Mouse (Mus musculus): Measurements from ENCODE around the gene Mok. TPM values are rescaled to one million over a fixed set of nuclear protein-coding genes. Genes with fewer than 3 reads are reported as not detected.

Gene Mok
- polyA plus RNA-seq, 2 experiments, result 4.5 to 5.4 TPM

- WGBS, result 87% methylated on average over 10 of the region's 10 CpGs
Observed at GRCm38 (mm10) chr12:110797842-110798431, 42.8 kb downstream of the Mok start.

GRCm38 (mm10) chr12:110797202-110797601, 43.5 kb downstream of the Mok start:
- no peak for DNase-seq (ENCODE audit: low spot score)
- Histone ChIP-seq H3K27ac (replicated peaks; ENCODE audit: low read depth, low read length) (no peak overlapping the region), H3K4me1 (ENCODE audit: control insufficient read depth, insufficient read depth, low read length) (no peaks in the 10 kb centered on the region), H3K9ac (ENCODE audit: low read depth, low read length, severe bottlenecking) (no peak overlapping the region), H3K36me3 (ENCODE audit: control insufficient read depth, insufficient read depth, low read length) (peaks cover 13% of the 10 kb centered on the region), H3K4me2 (replicated peaks; ENCODE audit: low read depth, low read length, severe bottlenecking) (no peak overlapping the region), H3K9me3 (ENCODE audit: control insufficient read depth, low read length) (no peaks in the 10 kb centered on the region), H3K4me3 (replicated peaks; ENCODE audit: low read length) (no peak overlapping the region), H3K27me3 (ENCODE audit: control insufficient read depth, insufficient read depth, low read length) (no peaks in the 10 kb centered on the region)
- ATAC-seq (ENCODE audit: low FRiP score, low read depth), result no peak
- TF ChIP-seq POLR2A (IDR thresholded peaks at IDR 0.05; ENCODE audit: borderline replicate concordance, extremely low read depth, insufficient read depth, insufficient read length), result no peak
- WGBS, result 92% methylated on average over 6 of the region's 6 CpGs

More at GRCm38 (mm10) chr12:110797842-110798431, 42.8 kb downstream of the Mok start:
- ATAC-seq (ENCODE audit: low FRiP score, low read depth), result no peak
- no peak for DNase-seq (ENCODE audit: low spot score)
- Histone ChIP-seq H3K27ac (replicated peaks; ENCODE audit: low read depth, low read length) (no peak overlapping the region), H3K4me1 (ENCODE audit: control insufficient read depth, insufficient read depth, low read length) (no peaks in the 10 kb centered on the region), H3K4me2 (replicated peaks; ENCODE audit: low read depth, low read length, severe bottlenecking) (no peak overlapping the region), H3K4me3 (replicated peaks; ENCODE audit: low read length) (no peak overlapping the region), H3K9me3 (ENCODE audit: control insufficient read depth, low read length) (no peaks in the 10 kb centered on the region), H3K36me3 (ENCODE audit: control insufficient read depth, insufficient read depth, low read length) (peaks cover 13% of the 10 kb centered on the region), H3K9ac (ENCODE audit: low read depth, low read length, severe bottlenecking) (no peak overlapping the region), H3K27me3 (ENCODE audit: control insufficient read depth, insufficient read depth, low read length) (no peaks in the 10 kb centered on the region)
- TF ChIP-seq POLR2A (IDR thresholded peaks at IDR 0.05; ENCODE audit: borderline replicate concordance, extremely low read depth, insufficient read depth, insufficient read length), result no peak

- Histone ChIP-seq H3K36me3 (ENCODE audit: control insufficient read depth, insufficient read depth, low read length) (peaks cover 13% of the 10 kb centered on the region), H3K27me3 (ENCODE audit: control insufficient read depth, insufficient read depth, low read length) (no peaks in the 10 kb centered on the region), H3K27ac (replicated peaks; ENCODE audit: low read depth, low read length) (no peak overlapping the region), H3K9ac (ENCODE audit: low read depth, low read length, severe bottlenecking) (no peak overlapping the region), H3K4me3 (replicated peaks; ENCODE audit: low read length) (no peak overlapping the region), H3K9me3 (ENCODE audit: control insufficient read depth, low read length) (no peaks in the 10 kb centered on the region), H3K4me1 (ENCODE audit: control insufficient read depth, insufficient read depth, low read length) (no peaks in the 10 kb centered on the region), H3K4me2 (replicated peaks; ENCODE audit: low read depth, low read length, severe bottlenecking) (no peak overlapping the region)
- no peak for TF ChIP-seq POLR2A (IDR thresholded peaks at IDR 0.05; ENCODE audit: borderline replicate concordance, extremely low read depth, insufficient read depth, insufficient read length)
- 83% methylated on average over 6 of the region's 6 CpGs for WGBS
- ATAC-seq (ENCODE audit: low FRiP score, low read depth) (no peak), DNase-seq (ENCODE audit: low spot score) (no peak)
Observed at GRCm38 (mm10) chr12:110796748-110797147, 44.0 kb downstream of the Mok start.

- no peak overlapping the region for H3K9ac ChIP-seq (ENCODE audit: low read depth, low read length, severe bottlenecking)
- H3K36me3 ChIP-seq (ENCODE audit: control insufficient read depth, insufficient read depth, low read length), result peaks cover 13% of the 10 kb centered on the region
- no peak for ATAC-seq (ENCODE audit: low FRiP score, low read depth)
- 86% methylated on average over 6 of the region's 6 CpGs for WGBS
- H3K4me1 ChIP-seq (ENCODE audit: control insufficient read depth, insufficient read depth, low read length), result no peaks in the 10 kb centered on the region
- H3K9me3 ChIP-seq (ENCODE audit: control insufficient read depth, low read length), result no peaks in the 10 kb centered on the region
- H3K27ac ChIP-seq (replicated peaks; ENCODE audit: low read depth, low read length), result no peak overlapping the region
- no peak overlapping the region for H3K4me3 ChIP-seq (replicated peaks; ENCODE audit: low read length)
- no peaks in the 10 kb centered on the region for H3K27me3 ChIP-seq (ENCODE audit: control insufficient read depth, insufficient read depth, low read length)
- H3K4me2 ChIP-seq (replicated peaks; ENCODE audit: low read depth, low read length, severe bottlenecking), result no peak overlapping the region
- no peak for DNase-seq (ENCODE audit: low spot score)
- no peak for TF ChIP-seq POLR2A (IDR thresholded peaks at IDR 0.05; ENCODE audit: borderline replicate concordance, extremely low read depth, insufficient read depth, insufficient read length)
Observed at GRCm38 (mm10) chr12:110795035-110795434, 45.7 kb downstream of the Mok start.

GRCm38 (mm10) chr12:110791026-110791425, 49.7 kb downstream of the Mok start:
- no peak for ATAC-seq (ENCODE audit: low FRiP score, low read depth)
- no peak for TF ChIP-seq POLR2A (IDR thresholded peaks at IDR 0.05; ENCODE audit: borderline replicate concordance, extremely low read depth, insufficient read depth, insufficient read length)
- Histone ChIP-seq H3K27me3 (ENCODE audit: control insufficient read depth, insufficient read depth, low read length) (no peaks in the 10 kb centered on the region), H3K9ac (ENCODE audit: low read depth, low read length, severe bottlenecking) (no peak overlapping the region), H3K9me3 (ENCODE audit: control insufficient read depth, low read length) (no peaks in the 10 kb centered on the region), H3K4me2 (replicated peaks; ENCODE audit: low read depth, low read length, severe bottlenecking) (no peak overlapping the region), H3K36me3 (ENCODE audit: control insufficient read depth, insufficient read depth, low read length) (peaks cover 3% of the 10 kb centered on the region), H3K4me1 (ENCODE audit: control insufficient read depth, insufficient read depth, low read length) (no peaks in the 10 kb centered on the region), H3K27ac (replicated peaks; ENCODE audit: low read depth, low read length) (no peak overlapping the region), H3K4me3 (replicated peaks; ENCODE audit: low read length) (no peak overlapping the region)
- no peak for DNase-seq (ENCODE audit: low spot score)
- WGBS, result 92% methylated on average over 8 of the region's 8 CpGs
